Mouse (Mus musculus): Measurements from ENCODE around the gene Kif11.

DNA sequence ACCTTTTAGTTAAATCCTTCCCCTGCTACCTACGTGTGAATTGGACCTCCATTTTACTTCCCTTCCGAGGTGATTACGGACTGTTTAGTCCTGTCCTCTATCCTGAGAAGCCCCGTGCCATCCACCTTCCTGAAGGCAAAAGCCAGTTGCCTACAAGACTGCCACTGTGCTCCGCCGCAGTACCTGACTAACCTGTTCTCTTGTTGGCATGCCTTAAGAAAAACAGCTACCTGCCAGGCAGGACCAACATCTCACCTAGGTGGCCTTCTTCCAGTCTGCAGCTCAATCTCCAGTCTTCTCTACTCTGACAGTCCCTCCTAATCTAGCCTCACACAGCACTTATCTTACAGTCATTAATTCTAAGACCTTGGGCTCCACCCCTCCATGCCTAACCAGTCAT is 22.9 kb upstream of the Kif11 start:
- TF ChIP-seq POLR2A (IDR thresholded peaks at IDR 0.05; ENCODE audit: extremely low read depth, insufficient read depth, low read length) = no peak
- no peak for TF ChIP-seq CTCF (IDR thresholded peaks at IDR 0.05; ENCODE audit: low read depth, low read length)

Data from liver, adult 2 months (tissue).